ENCODE assay signal across 20 mouse cellular contexts in genomic region chr12:32431004-32431403, GRCm38 (mm10).
"Had no signal": no experiment of that assay in that cellular context is flagged by ENCODE, and none has a peak within 500 bp of the region (broad histone marks: within the 10 kb centered on the region; RNA-seq: fewer than 3 reads in every experiment).

No protein-coding gene starts in this region.

- H3K36me3 ChIP-seq: liver, embryonic 13.5 days; midbrain, embryonic 12.5 days; neural tube, embryonic 13.5 days; stomach, embryonic 15.5 days had no signal

- ATAC-seq: lung, postnatal 0 days; midbrain, embryonic 16.5 days had no signal

- H3K27ac ChIP-seq: layer of hippocampus, adult 2 months; left cerebral cortex, adult 2 months; liver, embryonic 13.5 days; midbrain, embryonic 12.5 days; neural tube, embryonic 13.5 days; stomach, embryonic 15.5 days had no signal

- H3K4me2 ChIP-seq: liver, embryonic 13.5 days; lung, embryonic 14.5 days; midbrain, embryonic 12.5 days; neural tube, embryonic 13.5 days; stomach, embryonic 15.5 days had no signal

- H3K4me1 ChIP-seq: liver, embryonic 13.5 days; midbrain, embryonic 12.5 days; neural tube, embryonic 13.5 days; stomach, embryonic 15.5 days had no signal

- H3K27me3 ChIP-seq: liver, embryonic 13.5 days; midbrain, embryonic 12.5 days; neural tube, embryonic 13.5 days; stomach, embryonic 15.5 days had no signal

- H3K4me3 ChIP-seq: layer of hippocampus, adult 2 months; left cerebral cortex, adult 2 months; liver, embryonic 13.5 days; midbrain, embryonic 12.5 days; myocyte; neural tube, embryonic 13.5 days; stomach, embryonic 15.5 days had no signal

- H3K9me3 ChIP-seq: liver, embryonic 13.5 days; midbrain, embryonic 12.5 days; neural tube, embryonic 13.5 days; stomach, embryonic 15.5 days had no signal

- DNase-seq: kidney, adult 18-20 months; kidney, adult 9 months; kidney, postnatal 25 days; layer of hippocampus, postnatal 36 days; liver, embryonic 13.5 days; lung, embryonic 14.5 days; retina, postnatal 1 day; right cerebral cortex, postnatal 25 days; spleen, adult 18-20 months; thymus, adult 2 months; thymus, postnatal 14 days; thymus, postnatal 4 days had no signal

- H3K9ac ChIP-seq: liver, embryonic 13.5 days; lung, embryonic 14.5 days; midbrain, embryonic 12.5 days; neural tube, embryonic 13.5 days; stomach, embryonic 15.5 days had no signal
